Mouse (Mus musculus) cerebellum, adult 2 months (tissue): ENCODE measurements at regions not wholly inside any gene's neighbourhood (a gene's known extent, or its start where the extent isn't known, plus 50 kb on each side); places are given as distances from the start of the nearest gene placed in this dataset.

ENCODE experiments used
- CTCF ChIP-seq: fragments of 200-500 bp; IDR thresholded peaks from 2 replicates; pipeline ENCODE4 v1.5.1; 2011; ENCODE audit warnings: low read depth, mild to moderate bottlenecking, control low read depth, low read length, moderate library complexity, borderline replicate concordance; ENCODE audit not compliant: insufficient read depth
- POLR2A ChIP-seq: fragments of 200-500 bp; IDR thresholded peaks from 2 replicates; pipeline ENCODE4 v1.6.1; 2011; ENCODE audit warnings: low read length, control low read depth, borderline replicate concordance; ENCODE audit not compliant: insufficient read depth

DNA sequence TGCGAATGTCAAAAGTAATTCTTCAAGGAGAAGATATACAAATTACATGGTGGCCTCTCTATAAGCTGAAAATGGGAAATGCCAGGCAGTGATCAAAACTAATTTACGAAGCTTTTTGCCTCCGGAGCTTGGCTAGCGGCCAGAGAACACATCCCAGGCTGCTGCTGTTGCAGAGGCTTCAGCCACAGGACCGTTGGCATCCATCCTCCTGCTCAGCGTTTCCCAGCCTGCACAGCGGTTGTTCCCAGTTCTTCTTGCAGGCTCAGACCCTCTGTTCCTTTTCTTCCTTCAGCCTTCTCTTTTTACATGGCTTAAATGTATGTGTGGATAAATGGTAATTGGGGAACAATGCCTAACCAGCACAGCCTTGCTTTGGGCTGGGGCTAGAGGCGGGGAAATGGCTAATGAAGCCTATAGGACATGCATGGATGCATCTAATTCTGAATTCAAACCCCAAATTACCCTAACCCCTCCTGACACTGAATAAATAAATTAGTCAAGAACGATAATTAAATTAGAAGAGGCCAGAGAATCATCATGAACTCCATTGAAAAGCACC lies 54.9 kb upstream of the Tnrc6a start:
- no peak for TF ChIP-seq POLR2A
- no peak for TF ChIP-seq CTCF
